Mouse (Mus musculus): ENCODE data around the gene Fam214a.

GRCm38 (mm10) chr9:75047079-75047478 is 94.4 kb downstream of the Fam214a start:
- TF ChIP-seq CTCF (IDR thresholded peaks at IDR 0.05; ENCODE audit: extremely low read depth, insufficient read length, insufficient replicate concordance, low read depth, low read length): no peak
- no peak for TF ChIP-seq POLR2A (IDR thresholded peaks at IDR 0.05; ENCODE audit: low read depth, low read length)

Measured in small intestine, adult 2 months (tissue).